Mouse (Mus musculus): ENCODE data around the gene Foxo1. TPM values are rescaled to one million over a fixed set of nuclear protein-coding genes. Genes with fewer than 3 reads are reported as not detected.

Gene Foxo1
- total RNA-seq, 4 experiments from 2014 or later, result 9.4 to 11.7 (median 10.8) TPM

Other genes starting within 250 kb of the Foxo1 start
- 1 to 10 TPM; 1.9 to 3.3 (median 2.7) TPM for gene Maml3, start 163.3 kb upstream of the Foxo1 start, total RNA-seq (2022)